Mouse (Mus musculus) testis, postnatal 10 days (tissue): ENCODE results near the gene Abcc4.
"Not testable (repeated sequence)": the region's sequence is repeated elsewhere in the genome, so short reads cannot be mapped to it uniquely, and the experiment has no call there.

Experiments used
- DNase-seq: peaks from one replicate; pipeline ENCODE4 v3.0.0; 2021; ENCODE audit warnings: low spot score

Gene Abcc4

GRCm38 (mm10) chr14:118678279-118678985 lies 27.6 kb downstream of the Abcc4 start:
- no peak for DNase-seq

DNA sequence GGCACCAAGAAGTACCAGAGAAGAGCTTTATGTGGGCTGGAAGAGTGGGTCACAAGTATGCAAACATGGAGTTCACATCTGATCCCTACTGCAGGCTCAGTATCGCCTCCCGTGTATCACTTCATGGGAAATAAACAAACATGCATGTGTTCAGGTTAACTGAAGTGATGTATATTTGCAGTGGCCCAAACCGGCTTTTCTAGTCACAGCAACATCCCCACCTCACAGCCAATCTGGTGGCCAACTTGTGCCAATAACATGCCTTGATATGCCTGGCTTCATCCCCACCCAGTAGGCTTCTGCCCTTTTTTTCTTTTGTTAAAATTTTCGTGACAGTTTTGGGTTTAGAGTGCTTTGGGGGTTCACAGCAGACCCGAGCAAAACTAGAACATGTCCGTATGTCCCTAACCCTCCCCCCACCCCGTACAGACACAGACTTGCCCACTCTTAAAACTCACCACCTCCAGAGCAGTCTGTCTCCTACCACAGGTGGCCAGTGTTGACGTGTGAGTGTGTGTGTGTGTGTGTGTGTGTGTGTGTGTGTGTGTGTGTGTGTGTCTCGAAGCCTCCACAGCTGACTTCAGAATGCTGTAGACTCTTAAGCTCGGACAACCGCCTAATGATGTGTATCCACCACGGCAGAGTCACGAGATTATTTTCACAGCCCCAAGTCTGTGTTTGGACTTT lies 29.6 kb downstream of the Abcc4 start:
- DNase-seq: no peak

DNA sequence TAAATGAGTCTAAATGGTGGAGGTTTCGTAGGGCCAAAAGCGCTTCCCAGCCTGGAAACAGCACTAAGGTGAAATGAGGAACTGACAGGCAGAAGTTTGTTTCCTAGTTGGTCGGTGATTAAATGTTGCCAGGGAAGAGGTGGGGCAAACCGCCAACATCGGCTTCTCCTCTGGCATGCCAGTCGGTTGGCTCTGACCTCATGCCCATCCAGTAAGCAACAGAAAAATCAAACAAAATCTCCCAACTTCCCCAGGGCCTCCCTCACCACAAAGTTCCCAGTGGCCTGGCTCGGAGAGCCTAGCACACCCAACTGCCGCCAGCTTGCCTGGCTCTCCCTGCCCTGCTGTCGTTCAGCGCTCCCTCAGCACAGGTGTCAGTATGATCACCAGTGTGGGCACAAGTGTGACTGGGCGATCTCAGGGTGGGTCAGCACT lies 31.3 kb downstream of the Abcc4 start:
- DNase-seq: no peak

DNA sequence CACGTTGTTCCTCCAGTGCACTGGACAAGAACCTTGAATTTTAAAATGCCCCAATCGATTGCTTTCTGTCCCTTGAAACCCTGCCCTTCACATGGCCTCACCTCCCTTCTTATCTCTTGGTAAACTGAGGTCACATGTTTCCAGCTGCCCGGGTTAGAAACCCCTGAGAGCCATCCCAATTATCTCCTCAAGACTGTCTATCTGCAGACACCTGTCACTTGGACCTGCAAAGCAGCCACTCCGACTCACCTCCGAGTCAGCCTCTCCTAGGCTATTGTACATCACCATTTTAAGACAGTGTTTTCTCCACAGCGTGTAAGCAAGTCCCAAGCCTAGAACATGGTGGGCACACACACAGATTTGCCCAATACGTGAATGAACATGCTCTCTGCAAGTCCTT lies 31.8 kb downstream of the Abcc4 start:
- DNase-seq: no peak

DNA sequence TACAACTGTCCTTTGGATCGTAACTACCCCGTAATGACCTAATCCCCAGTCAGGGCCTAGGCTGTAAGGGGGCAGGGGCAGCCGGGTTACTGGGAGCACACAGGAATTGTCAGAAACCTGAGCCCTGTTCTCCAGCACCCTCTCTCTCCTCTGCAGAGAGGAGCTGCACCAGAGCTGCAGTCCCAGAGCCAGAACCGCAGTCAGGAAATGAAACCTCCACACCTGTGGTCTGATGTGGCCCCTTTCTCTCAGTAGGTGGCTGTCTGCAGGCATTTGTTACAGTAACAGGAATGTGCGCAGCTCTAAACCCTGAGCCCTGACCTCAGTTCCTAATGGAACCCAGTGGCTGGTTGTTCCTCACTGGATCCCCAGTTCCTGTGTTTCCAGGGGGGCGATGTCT lies 32.5 kb downstream of the Abcc4 start:
- no peak for DNase-seq

DNA sequence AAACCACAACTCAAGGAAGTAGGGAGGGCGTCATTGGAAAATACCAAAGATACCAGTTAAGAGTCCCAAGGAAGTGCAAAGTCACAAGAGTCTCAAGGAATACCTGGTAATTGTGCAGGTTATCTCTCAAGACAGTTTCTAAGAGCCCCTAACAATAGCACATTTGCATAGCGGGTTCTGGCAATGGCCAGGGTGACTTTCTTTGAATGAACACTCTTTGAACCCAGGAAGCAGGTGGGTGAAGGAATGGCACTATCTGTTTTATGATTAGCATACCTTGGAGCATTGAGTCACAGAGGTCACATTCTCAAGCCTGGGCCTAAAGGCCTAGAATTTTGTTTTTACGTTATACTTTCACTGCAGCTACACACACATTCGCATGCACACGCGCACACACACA lies 33.1 kb downstream of the Abcc4 start:
- DNase-seq: not testable (repeated sequence)

DNA sequence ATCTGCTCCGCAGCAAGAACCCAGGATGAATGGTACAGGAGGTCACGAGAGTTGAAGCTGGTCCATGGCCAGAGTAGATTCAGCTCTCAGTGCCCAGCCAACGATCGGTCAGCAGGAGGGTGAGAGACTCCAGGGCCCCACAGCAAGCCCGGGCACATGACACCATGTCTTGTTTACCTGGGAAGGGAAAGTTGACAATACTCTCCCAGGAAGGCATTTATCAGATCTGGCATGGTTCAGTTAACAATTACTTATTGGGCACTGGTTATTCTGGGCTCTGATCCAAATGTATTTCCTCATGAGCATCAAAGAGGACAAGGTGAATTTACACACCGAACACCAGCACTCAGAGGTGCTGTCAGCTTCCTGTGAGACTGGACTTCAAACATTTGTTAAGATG lies 38.5 kb downstream of the Abcc4 start:
- no peak for DNase-seq

- DNase-seq: no peak
These were observed 41.4 kb downstream of the Abcc4 start for GRCm38 (mm10) chr14:118664661-118665060.

DNA sequence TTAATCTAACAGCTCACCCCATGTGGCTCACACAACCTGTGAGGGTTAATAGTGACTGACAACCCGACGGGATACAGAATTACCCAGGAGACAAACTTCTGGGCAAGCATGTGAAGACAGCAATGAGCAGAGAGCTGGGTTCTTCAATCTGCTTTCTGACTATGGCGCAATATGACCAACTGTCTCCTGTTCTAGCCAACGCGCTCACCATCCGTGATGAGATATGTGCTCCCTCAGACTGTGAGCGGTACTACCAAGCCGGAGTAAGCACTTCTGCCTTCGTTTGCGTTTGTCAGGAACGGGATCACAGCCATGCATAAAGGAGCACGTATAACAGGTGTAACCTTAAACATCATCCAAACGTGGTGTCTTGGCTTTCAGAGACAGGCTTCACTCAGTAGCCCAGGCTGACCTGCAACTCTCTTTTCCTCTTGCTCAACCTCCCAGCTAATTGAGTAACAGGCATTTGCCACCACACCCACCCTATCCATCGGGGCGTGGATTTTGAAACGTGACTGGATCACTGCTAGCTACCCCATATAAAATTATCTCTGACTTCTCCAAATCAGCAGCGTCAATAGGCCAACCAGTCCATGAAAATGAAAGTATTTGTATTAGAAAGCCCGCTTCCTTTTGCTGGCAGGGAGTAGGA lies 43.3 kb downstream of the Abcc4 start:
- DNase-seq: no peak

- DNase-seq: no peak
These were observed 43.9 kb downstream of the Abcc4 start for GRCm38 (mm10) chr14:118662124-118662523.

GRCm38 (mm10) chr14:118659230-118659629 lies 46.8 kb downstream of the Abcc4 start:
- no peak for DNase-seq

DNA sequence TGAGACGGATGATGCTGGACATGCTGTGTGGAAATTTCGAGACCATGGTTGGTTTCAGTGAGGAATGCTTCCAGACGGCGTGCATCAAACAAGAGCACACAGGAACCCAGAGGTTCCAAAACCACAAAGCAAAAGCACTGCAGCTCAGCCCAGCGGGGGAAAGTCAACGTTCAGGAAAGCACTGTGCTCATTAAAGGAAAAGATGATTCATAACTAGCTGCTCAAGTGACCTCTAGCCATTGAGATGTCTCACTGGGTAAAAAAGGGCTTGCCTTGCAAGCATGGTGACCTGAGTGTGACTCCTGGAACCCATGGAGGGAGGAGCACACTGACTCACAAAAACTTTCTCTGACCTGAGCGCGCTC lies 47.7 kb downstream of the Abcc4 start:
- no peak for DNase-seq

DNA sequence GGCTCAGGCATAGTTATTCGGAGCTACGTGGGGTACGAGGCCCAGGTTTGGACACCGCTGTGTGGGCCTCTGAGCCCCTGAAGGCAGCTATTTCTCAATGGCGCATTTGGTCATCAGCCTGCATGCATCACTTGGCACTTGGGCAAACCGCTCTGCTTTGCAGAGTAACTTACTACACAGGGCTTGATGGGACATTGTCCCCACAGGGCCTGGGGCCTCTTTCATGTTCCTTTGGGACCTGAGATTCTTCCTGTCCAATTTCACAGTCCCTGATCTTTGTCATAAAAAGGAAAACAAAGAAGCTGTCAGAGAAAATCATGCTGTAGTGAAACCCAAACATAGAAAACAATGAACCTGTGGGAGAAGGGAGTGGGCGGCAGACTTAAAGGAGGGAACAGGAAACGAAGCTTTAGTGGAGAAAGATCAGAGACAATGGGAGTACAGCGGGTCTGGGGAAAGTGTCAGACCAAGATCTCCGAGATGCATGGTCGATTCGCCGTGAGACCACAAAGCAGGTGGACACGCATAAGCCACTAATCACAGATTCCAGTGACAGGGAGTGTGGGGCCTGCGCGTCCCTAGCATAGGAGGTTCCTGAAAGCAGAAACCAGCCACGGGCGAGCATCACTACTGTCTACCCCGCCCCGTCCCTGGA lies 48.2 kb downstream of the Abcc4 start:
- DNase-seq: no peak

DNA sequence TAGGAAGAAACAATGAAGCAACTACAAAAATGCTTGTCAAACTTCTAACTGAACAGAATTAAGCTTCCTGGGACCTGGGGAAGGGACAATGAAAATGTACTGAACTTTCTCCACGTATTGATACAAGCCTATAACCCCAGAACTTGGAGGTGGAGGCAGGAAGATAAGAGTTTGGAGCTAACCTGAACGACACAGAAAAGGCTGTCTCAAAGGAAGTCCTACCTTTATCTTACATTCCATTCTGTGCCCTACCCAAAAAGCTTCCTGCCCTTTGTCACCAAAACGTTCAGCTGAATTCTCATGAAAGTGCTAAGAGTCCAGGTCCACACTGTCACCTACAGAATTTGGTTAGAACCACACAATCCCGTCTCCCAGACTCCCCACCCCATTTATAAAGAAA lies 48.8 kb downstream of the Abcc4 start:
- DNase-seq: no peak

- no peak for DNase-seq
These were observed 50.0 kb downstream of the Abcc4 start for GRCm38 (mm10) chr14:118656036-118656435.

GRCm38 (mm10) chr14:118654903-118655302 lies 51.1 kb downstream of the Abcc4 start:
- no peak for DNase-seq

- DNase-seq: no peak
These were observed 54.1 kb downstream of the Abcc4 start for GRCm38 (mm10) chr14:118651704-118652439.

GRCm38 (mm10) chr14:118649895-118650256 lies 56.1 kb downstream of the Abcc4 start:
- no peak for DNase-seq

- no peak for DNase-seq
These were observed 56.7 kb downstream of the Abcc4 start for GRCm38 (mm10) chr14:118649199-118649894.

- not testable (repeated sequence) for DNase-seq
These were observed 63.0 kb downstream of the Abcc4 start for GRCm38 (mm10) chr14:118642940-118643591.

DNA sequence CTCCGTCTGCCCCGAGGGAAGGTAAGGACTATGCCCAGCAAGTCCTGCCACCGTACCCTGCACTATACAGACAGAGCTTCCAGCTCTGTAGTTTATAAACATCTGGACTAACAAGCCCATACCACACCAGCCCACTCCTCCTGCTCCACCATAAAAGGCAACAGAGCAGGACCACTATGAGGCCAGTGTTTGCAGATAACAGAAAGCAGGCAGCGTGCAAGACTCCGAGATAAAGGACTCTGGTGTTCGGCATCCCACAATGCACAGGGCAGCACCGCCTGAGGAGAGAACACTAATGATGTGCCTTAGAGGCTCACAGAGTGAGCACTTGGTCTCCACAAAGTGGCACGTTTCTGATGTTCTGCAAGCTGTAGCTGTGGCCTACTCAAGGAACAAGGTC lies 63.9 kb downstream of the Abcc4 start:
- no peak for DNase-seq
